In genomic region chr5:129908242-129908965, GRCm38 (mm10) we compare ENCODE assay signal across 8 mouse cellular contexts. TPM values are rescaled to one million over a fixed set of nuclear protein-coding genes. Genes with fewer than 3 reads are reported as not detected.
DNase-seq lines count a peak whose midpoint lies in the region; ATAC-seq and TF ChIP-seq lines count a peak whose summit lies in the region.

TSS of gene Nupr1l (plus strand) at chr5:129908540.

- CTCF ChIA-PET in Patski (lab: Charles Lee), result interaction anchor here (1.4 to 1.6 kb wide), 3 partner anchors 13 to 32 kb away, joined by 4 to 7 read pairs (median 4); no protein-coding TSS in a partner anchor

- H3K36me3 ChIP-seq in hindbrain, embryonic 12.5 days, result no peaks in the 10 kb centered on the region
- H3K36me3 ChIP-seq in lung, postnatal 0 days (ENCODE audit: insufficient read depth, low read length), result no peaks in the 10 kb centered on the region

- under 1% methylated on average over 63 of the region's 63 CpGs for WGBS in hindbrain, embryonic 12.5 days
- WGBS in lung, postnatal 0 days, result under 1% methylated on average over 63 of the region's 63 CpGs

- H3K9me3 ChIP-seq in hindbrain, embryonic 12.5 days (replicated peaks), result no peaks in the 10 kb centered on the region
- no peaks in the 10 kb centered on the region for H3K9me3 ChIP-seq in lung, postnatal 0 days (ENCODE audit: low read length)

- POLR2A ChIA-PET in Patski (lab: Charles Lee), result interaction anchor here (0.5 to 1.3 kb wide), 5 partner anchors 9 to 99 kb away, joined by 3 to 4 read pairs (median 3); no protein-coding TSS in a partner anchor

- DNase-seq in Patski (ENCODE audit: low read depth, low spot score), result peak; percentile 34
- DNase-seq in cerebellum, postnatal 14 days, result peak; percentile 93
- peak; percentile 73 to 86 for DNase-seq in frontal cortex, postnatal 14 days (ENCODE audit: low spot score in 2 of 2)
- DNase-seq in layer of hippocampus, postnatal 10 days (ENCODE audit: low spot score in 2 of 2), result peak; percentile 83 to 90
- peak; percentile 97 for DNase-seq in lung, postnatal 0 days (ENCODE audit: low spot score)
- peak; percentile 75 for DNase-seq in ovary, postnatal 10 days (ENCODE audit: low spot score)
- DNase-seq in thymus, postnatal 0 days (ENCODE audit: low spot score), result peak; percentile 71

- peak within 1 kb of the TSS; percentile 64 for H3K4me3 ChIP-seq in hindbrain, embryonic 12.5 days
- peak within 1 kb of the TSS; percentile 69 for H3K4me3 ChIP-seq in lung, postnatal 0 days (ENCODE audit: low read depth, low read length)

- peak; percentile 99 for ATAC-seq in Patski
- peak; percentile 97 for ATAC-seq in hindbrain, embryonic 12.5 days (ENCODE audit: low FRiP score)
- peak; percentile 99 for ATAC-seq in lung, postnatal 0 days

- peak; percentile 79 for TF ChIP-seq CTCF in Patski (IDR thresholded peaks at IDR 0.05)
- no peak; the same call in 1 of the 2 replicates for TF ChIP-seq CTCF in lung, postnatal 0 days (IDR thresholded peaks at IDR 0.05)

- peak within 1 kb of the TSS; percentile 98 for H3K27ac ChIP-seq in hindbrain, embryonic 12.5 days
- H3K27ac ChIP-seq in lung, postnatal 0 days (ENCODE audit: low read length), result peak within 1 kb of the TSS; percentile 90

- no peak for TF ChIP-seq EP300 in lung, postnatal 0 days (IDR thresholded peaks at IDR 0.05)

- H3K4me1 ChIP-seq in hindbrain, embryonic 12.5 days, result peaks cover 5% of the 10 kb centered on the region; the same call in 1 of the 2 replicates
- H3K4me1 ChIP-seq in lung, postnatal 0 days (ENCODE audit: insufficient read depth, low read depth, low read length), result no peaks in the 10 kb centered on the region

- peak within 1 kb of the TSS; percentile 78 for H3K4me2 ChIP-seq in hindbrain, embryonic 12.5 days (replicated peaks)
- peak within 1 kb of the TSS; percentile 88 for H3K4me2 ChIP-seq in lung, postnatal 0 days (replicated peaks; ENCODE audit: low read depth, low read length)

- H3K27me3 ChIP-seq in Patski, result no peaks in the 10 kb centered on the region
- no peaks in the 10 kb centered on the region for H3K27me3 ChIP-seq in hindbrain, embryonic 12.5 days
- H3K27me3 ChIP-seq in lung, postnatal 0 days (replicated peaks; ENCODE audit: insufficient read depth, low read length), result no peaks in the 10 kb centered on the region

- peak within 1 kb of the TSS; percentile 77 for H3K9ac ChIP-seq in hindbrain, embryonic 12.5 days
- H3K9ac ChIP-seq in lung, postnatal 0 days (replicated peaks; ENCODE audit: low read depth), result peak within 1 kb of the TSS; percentile 54

- in situ Hi-C loops in Patski (cut with MboI; ENCODE audit: low pct_unique_long_range_greater_than_20kb), result no loop called here

RNA-seq across cellular contexts. Expression of gene Nupr1l, which starts in this region (rescaled TPM):
- 5.8 TPM for polyA plus RNA-seq in Patski (2021)
- polyA plus RNA-seq in hindbrain, embryonic 12.5 days (2016; fragmentation: Nextera tagmentation; extraction: Ambion mirVana), result 4.7 and 6.6 TPM in 2 replicates
- total RNA-seq in layer of hippocampus, postnatal 10 days (2021), result 1 to 10 TPM; 2.2 to 2.7 TPM
- 5.5 and 6.2 TPM in 2 replicates for polyA plus RNA-seq in lung, postnatal 0 days (2015; fragmentation: Nextera tagmentation; extraction: Ambion mirVana)
- 2.2 TPM in 2 replicates for polyA plus RNA-seq in thymus, postnatal 0 days (2015; fragmentation: Nextera tagmentation; extraction: Ambion mirVana)

Comparison
In these comparisons a context has a peak if more than half of its experiments do, and no peak if none do; other contexts are left out.
1. Peak in every context shown above with its lines: DNase-seq, ATAC-seq, H3K4me3 ChIP-seq and H3K27ac ChIP-seq.
2. DNase-seq: peak in every context shown above with its lines; median percentile 97 in lung, postnatal 0 days; 93 in cerebellum, postnatal 14 days; 86 in layer of hippocampus, postnatal 10 days; 80 in frontal cortex, postnatal 14 days; 75 in ovary, postnatal 10 days; 71 in thymus, postnatal 0 days; 34 in Patski.